12 mouse cellular contexts compared by ENCODE assay signal in genomic region chr11:107584660-107585451, GRCm38 (mm10). TPM values are rescaled to one million over a fixed set of nuclear protein-coding genes. Genes with fewer than 3 reads are reported as not detected.
A peak's percentile ranks its signal among the peaks of the same experiment; 100 is the strongest.
DNase-seq lines count a peak whose midpoint lies in the region; ATAC-seq and TF ChIP-seq lines count a peak whose summit lies in the region.
"Had no signal": no experiment of that assay in that cellular context is flagged by ENCODE, and none has a peak within 500 bp of the region (broad histone marks: within the 10 kb centered on the region; RNA-seq: fewer than 3 reads in every experiment).

No protein-coding gene starts in this region.

- H3K4me2 ChIP-seq in forebrain, postnatal 0 days (ENCODE audit: low read depth) = no peak overlapping the region
- no peak overlapping the region for H3K4me2 ChIP-seq in forebrain, embryonic 16.5 days (ENCODE audit: low read length)
- no peak overlapping the region for H3K4me2 ChIP-seq in lung, postnatal 0 days (replicated peaks; ENCODE audit: low read depth, low read length)
- H3K4me2 ChIP-seq: heart, embryonic 11.5 days; neural tube, embryonic 12.5 days had no signal

- ATAC-seq in forebrain, postnatal 0 days = no peak
- ATAC-seq in forebrain, embryonic 16.5 days = no peak
- ATAC-seq in lung, postnatal 0 days = peak; percentile 47; the same call in 1 of the 2 replicates

- DNase-seq in forebrain, postnatal 0 days = peak; percentile 7
- peak; percentile 47 for DNase-seq in lung, postnatal 0 days (ENCODE audit: low spot score)
- DNase-seq in lung, postnatal 10 days = no peak
- DNase-seq in fibroblast of lung, adult 2 months (ENCODE audit: low read depth) = peak; percentile 32
- DNase-seq in thymus, postnatal 36 days = peak; percentile 48 to 78
- no peak for DNase-seq in liver
- DNase-seq in urinary bladder, postnatal 10 days (ENCODE audit: low spot score) = no peak
- DNase-seq: lung, postnatal 36 days had no signal

- H3K9ac ChIP-seq in forebrain, postnatal 0 days = no peak overlapping the region
- H3K9ac ChIP-seq in forebrain, embryonic 16.5 days (replicated peaks; ENCODE audit: low read depth, low read length) = no peak overlapping the region
- H3K9ac ChIP-seq in lung, postnatal 0 days (replicated peaks; ENCODE audit: low read depth) = no peak overlapping the region
- H3K9ac ChIP-seq: neural tube, embryonic 12.5 days had no signal

- TF ChIP-seq EP300 in lung, postnatal 0 days (IDR thresholded peaks at IDR 0.05) = no peak

- WGBS in forebrain, postnatal 0 days = 25% methylated on average over 12 of the region's 12 CpGs
- 26% methylated on average over 12 of the region's 12 CpGs for WGBS in forebrain, embryonic 16.5 days
- WGBS in lung, postnatal 0 days = 79% methylated on average over 12 of the region's 12 CpGs

- no peaks in the 10 kb centered on the region for H3K4me1 ChIP-seq in forebrain, postnatal 0 days (ENCODE audit: insufficient read depth)
- peaks cover 6% of the 10 kb centered on the region for H3K4me1 ChIP-seq in forebrain, embryonic 16.5 days (replicated peaks; ENCODE audit: control insufficient read depth, insufficient read depth, low read length)
- H3K4me1 ChIP-seq in lung, postnatal 0 days (ENCODE audit: insufficient read depth, low read depth, low read length) = no peaks in the 10 kb centered on the region
- H3K4me1 ChIP-seq: neural tube, embryonic 12.5 days had no signal

- peaks cover 20% of the 10 kb centered on the region for H3K36me3 ChIP-seq in forebrain, postnatal 0 days (ENCODE audit: insufficient read depth)
- peaks cover 4% of the 10 kb centered on the region; the same call in 1 of the 2 replicates for H3K36me3 ChIP-seq in forebrain, embryonic 16.5 days (ENCODE audit: control insufficient read depth, insufficient read depth)
- peaks cover 5% of the 10 kb centered on the region; the same call in 1 of the 2 replicates for H3K36me3 ChIP-seq in lung, postnatal 0 days (ENCODE audit: insufficient read depth, low read length)

- no peaks in the 10 kb centered on the region for H3K27me3 ChIP-seq in forebrain, postnatal 0 days (ENCODE audit: insufficient read depth, low read length)
- H3K27me3 ChIP-seq in forebrain, embryonic 16.5 days (replicated peaks; ENCODE audit: control insufficient read depth, insufficient read depth, low read length) = no peaks in the 10 kb centered on the region
- H3K27me3 ChIP-seq in lung, postnatal 0 days (replicated peaks; ENCODE audit: insufficient read depth, low read length) = no peaks in the 10 kb centered on the region
- H3K27me3 ChIP-seq: neural tube, embryonic 12.5 days had no signal

- no peak overlapping the region for H3K4me3 ChIP-seq in forebrain, postnatal 0 days (ENCODE audit: low read depth, low read length)
- H3K4me3 ChIP-seq in forebrain, embryonic 16.5 days (replicated peaks; ENCODE audit: low read length) = no peak overlapping the region
- no peak overlapping the region for H3K4me3 ChIP-seq in lung, postnatal 0 days (ENCODE audit: low read depth, low read length)
- H3K4me3 ChIP-seq: erythroblast, embryonic 14.5 days; neural tube, embryonic 12.5 days had no signal

- no peak overlapping the region for H3K27ac ChIP-seq in forebrain, postnatal 0 days (ENCODE audit: low read depth, low read length)
- no peak overlapping the region; the same call in 1 of the 2 replicates for H3K27ac ChIP-seq in forebrain, embryonic 16.5 days (ENCODE audit: low read length)
- H3K27ac ChIP-seq in lung, postnatal 0 days (ENCODE audit: low read length) = no peak overlapping the region
- H3K27ac ChIP-seq: neural tube, embryonic 12.5 days had no signal

- H3K9me3 ChIP-seq in forebrain, postnatal 0 days (ENCODE audit: low read length) = no peaks in the 10 kb centered on the region
- H3K9me3 ChIP-seq in forebrain, embryonic 16.5 days (ENCODE audit: control insufficient read depth, low read length) = no peaks in the 10 kb centered on the region
- no peaks in the 10 kb centered on the region for H3K9me3 ChIP-seq in lung, postnatal 0 days (ENCODE audit: low read length)
- H3K9me3 ChIP-seq: neural tube, embryonic 12.5 days had no signal

- no peak for TF ChIP-seq CTCF in forebrain, postnatal 0 days (IDR thresholded peaks at IDR 0.05; ENCODE audit: low read depth)
- TF ChIP-seq CTCF in lung, postnatal 0 days (IDR thresholded peaks at IDR 0.05) = no peak

RNA-seq across cellular contexts. Expression of gene Helz, which starts 37.1 kb away (rescaled TPM):
- total RNA-seq in forebrain, postnatal 0 days (2014; rRNA removed) = 10.6 and 13.6 TPM in 2 replicates
- polyA plus RNA-seq in forebrain, postnatal 0 days (2015; fragmentation: Nextera tagmentation; extraction: Ambion mirVana) = 4.0 and 8.1 TPM in 2 replicates
- 19.9 and 20.4 TPM in 2 replicates for polyA plus RNA-seq in forebrain, embryonic 16.5 days (2015; fragmentation: Nextera tagmentation; extraction: Ambion mirVana)
- polyA plus RNA-seq in lung, postnatal 0 days (2015; fragmentation: Nextera tagmentation; extraction: Ambion mirVana) = 8.4 and 9.9 TPM in 2 replicates

Comparison
In these comparisons a context has a peak if more than half of its experiments do, and no peak if none do; other contexts are left out.
1. DNase-seq: peak in forebrain, postnatal 0 days (single experiment), lung, postnatal 0 days (single experiment), fibroblast of lung, adult 2 months (single experiment) and thymus, postnatal 36 days (2 of 2); none in lung, postnatal 10 days (single experiment), liver (single experiment) and urinary bladder, postnatal 10 days (single experiment).